Mouse (Mus musculus) CD4-positive, CD25-positive, alpha-beta regulatory T cell, adult 4 months (primary cell): ENCODE measurements around the gene Srr. TPM values are rescaled to one million over a fixed set of nuclear protein-coding genes. Genes with fewer than 3 reads are reported as not detected.

ENCODE experiments used
- ATAC-seq: one replicate; pipeline ENCODE4 v1.8.0; 2017
- polyA plus RNA-seq, 2 experiments: library from polyadenylated mRNA; unstranded; fragments of 100-300 nt; shearing (Covaris generic); gene quantifications; one replicate each; pipeline ENCODE4 v1.2.1; 2017

Gene Srr
- polyA plus RNA-seq, 2 experiments from 2014 or later, result 7.8 to 8.9 TPM

GRCm38 (mm10) chr11:74857756-74858155 lies 68.0 kb downstream of the Srr start:
- no peak for ATAC-seq

Other genes with a start within 250 kb of the Srr start
- gene Pafah1b1, start 201.3 kb downstream of the Srr start, polyA plus RNA-seq, result 10 to 100 TPM; 63.6 to 82.3 TPM
- gene Mettl16, start 155.1 kb downstream of the Srr start, polyA plus RNA-seq, result 10 to 100 TPM; 29.2 to 36.8 TPM
- gene Mnt, start 95.0 kb downstream of the Srr start, polyA plus RNA-seq, result 1 to 10 TPM; 5.1 to 5.9 TPM
- 1 to 10 TPM; 2.8 to 3.3 TPM for gene Sgsm2, start 28.9 kb downstream of the Srr start, polyA plus RNA-seq
- 10 to 100 TPM; 38.5 to 53.0 TPM for gene Tsr1, start 27.9 kb downstream of the Srr start, polyA plus RNA-seq
- 10 to 100 TPM; 16.5 to 21.8 TPM for gene Smg6, start 125 bp downstream of the Srr start, polyA plus RNA-seq
- under 1 TPM in 1 of 2 experiments, not detected in 1; 0.36 TPM for gene Hic1, start 243.6 kb upstream of the Srr start, polyA plus RNA-seq